Comparison of ENCODE assay signal across 9 mouse cellular contexts in genomic region chr4:123749484-123750130, GRCm38 (mm10). TPM values are rescaled to one million over a fixed set of nuclear protein-coding genes. Genes with fewer than 3 reads are reported as not detected.
DNase-seq lines count a peak whose midpoint lies in the region; TF ChIP-seq lines count a peak whose summit lies in the region.
"Had no signal": no experiment of that assay in that cellular context is flagged by ENCODE, and none has a peak within 500 bp of the region (broad histone marks: within the 10 kb centered on the region; RNA-seq: fewer than 3 reads in every experiment).

No protein-coding gene starts in this region.

- no peak for TF ChIP-seq POLR2A in heart, adult 2 months (IDR thresholded peaks at IDR 0.05; ENCODE audit: insufficient read depth, low read depth, low read length)
- no peak for TF ChIP-seq POLR2A in spleen, adult 2 months (IDR thresholded peaks at IDR 0.05; ENCODE audit: low read depth, low read length)

- WGBS in heart, adult 2 months, result under 1% methylated on average over 55 of the region's 55 CpGs
- WGBS in spleen, adult 2 months, result 1% methylated on average over 55 of the region's 55 CpGs

- peaks cover 12% of the 10 kb centered on the region for H3K36me3 ChIP-seq in heart, adult 2 months (ENCODE audit: control insufficient read depth, insufficient read depth, low read length)
- H3K36me3 ChIP-seq in spleen, adult 2 months (ENCODE audit: control insufficient read depth, insufficient read depth, low read length), result no peaks in the 10 kb centered on the region

- TF ChIP-seq CTCF in heart, adult 2 months (IDR thresholded peaks at IDR 0.05), result no peak
- TF ChIP-seq CTCF in spleen, adult 2 months (IDR thresholded peaks at IDR 0.05; ENCODE audit: extremely low read depth, insufficient read depth, insufficient read length, insufficient replicate concordance), result no peak

- DNase-seq in cerebellum, adult 9-11 months, result peak; percentile 68
- DNase-seq in cerebellum, adult 8-10 months, result no peak
- DNase-seq in urinary bladder, postnatal 25 days (ENCODE audit: low spot score), result peak; percentile 42
- DNase-seq in urinary bladder, postnatal 10 days (ENCODE audit: low spot score), result no peak
- no peak for DNase-seq in heart, adult 2 months
- DNase-seq in kidney, adult 9 months, result peak; percentile 29
- DNase-seq in lung, postnatal 25 days (ENCODE audit: low spot score), result peak; percentile 7
- peak in 1 of 2 experiments; percentile 28 for DNase-seq in spleen, adult 2 months (ENCODE audit: low read depth in 1 of 2, low spot score in 2 of 2)

- peak overlapping the region; percentile 88 for H3K4me3 ChIP-seq in heart, adult 2 months
- peak overlapping the region; percentile 91 for H3K4me3 ChIP-seq in spleen, adult 2 months (ENCODE audit: extremely low read depth, insufficient read depth, insufficient read length)

- intact Hi-C loops in heart, adult 2 months (cut with DNase I), result loop anchor here (1.0 to 2.0 kb wide), 2 partner anchors 32 to 155 kb away; partner anchors contain the start of gene Mycbp

- H3K9ac ChIP-seq in heart, adult 2 months (ENCODE audit: low read depth, low read length), result peak overlapping the region; percentile 93

- TF ChIP-seq EP300 in heart, adult 2 months (IDR thresholded peaks at IDR 0.05; ENCODE audit: insufficient read depth, low read depth, low read length), result no peak

- no peaks in the 10 kb centered on the region for H3K27me3 ChIP-seq in heart, adult 2 months (ENCODE audit: control insufficient read depth, insufficient read depth, low read length)
- H3K27me3 ChIP-seq in spleen, adult 2 months (ENCODE audit: control insufficient read depth, insufficient read depth, low read length), result no peaks in the 10 kb centered on the region

- peaks cover 9% of the 10 kb centered on the region for H3K4me1 ChIP-seq in heart, adult 2 months (ENCODE audit: control insufficient read depth, insufficient read depth, low read length)
- peaks cover 7% of the 10 kb centered on the region; the same call in 1 of the 2 replicates for H3K4me1 ChIP-seq in spleen, adult 2 months (ENCODE audit: control insufficient read depth, insufficient read depth, insufficient read length)

- H3K27ac ChIP-seq in heart, adult 2 months, result peak overlapping the region; percentile 81
- H3K27ac ChIP-seq in spleen, adult 2 months (ENCODE audit: insufficient read depth, low read length), result peak overlapping the region; percentile 79

- peaks cover 6% of the 10 kb centered on the region; the same call in 1 of the 2 replicates for H3K79me2 ChIP-seq in heart, adult 2 months (replicated peaks; ENCODE audit: control insufficient read depth, insufficient read depth, low read length)

RNA-seq across cellular contexts. Expression of gene Akirin1, which starts 0.5 kb away (rescaled TPM):
- total RNA-seq in heart, adult 2 months (2021), result 10 to 100 TPM; 24.2 to 28.3 TPM
- 13.4 and 19.2 TPM in 2 replicates for polyA plus RNA-seq in heart, adult 2 months (2012; rRNA removed)
- 21.7 and 29.6 TPM in 2 replicates for polyA plus RNA-seq in spleen, adult 2 months (2012; rRNA removed)

RNA-seq across cellular contexts. Expression of gene Ndufs5, which starts 31.6 kb away (rescaled TPM):
- 100 to 1,000 TPM; 410 to 474 TPM for total RNA-seq in heart, adult 2 months (2021)
- polyA plus RNA-seq in heart, adult 2 months (2012; rRNA removed), result 197 and 331 TPM in 2 replicates
- polyA plus RNA-seq in spleen, adult 2 months (2012; rRNA removed), result 10.4 and 20.3 TPM in 2 replicates

RNA-seq across cellular contexts. Expression of gene Rhbdl2, which starts 38.1 kb away (rescaled TPM):
- not detected for total RNA-seq in heart, adult 2 months (2021)
- polyA plus RNA-seq in heart, adult 2 months (2012; rRNA removed), result 0.23 and 0.33 TPM in 2 replicates
- 0.18 and 0.53 TPM in 2 replicates for polyA plus RNA-seq in spleen, adult 2 months (2012; rRNA removed)
- total RNA-seq: hematopoietic stem cell, adult 5-6 weeks had no signal

Comparison
In these comparisons a context has a peak if more than half of its experiments do, and no peak if none do; other contexts are left out.
1. DNase-seq: peak in cerebellum, adult 9-11 months (single experiment), urinary bladder, postnatal 25 days (single experiment), kidney, adult 9 months (single experiment) and lung, postnatal 25 days (single experiment); none in cerebellum, adult 8-10 months (single experiment), urinary bladder, postnatal 10 days (single experiment) and heart, adult 2 months (0 of 2).